Mouse (Mus musculus): ENCODE measurements around the gene Plcb4. TPM values are rescaled to one million over a fixed set of nuclear protein-coding genes. Genes with fewer than 3 reads are reported as not detected.

The Plcb4 gene
- total RNA-seq, 1 experiment, result 24.0 TPM

GRCm38 (mm10) chr2:135775026-135775425, 116.2 kb downstream of the Plcb4 start:
- Histone ChIP-seq H3K27ac (ENCODE audit: insufficient read depth, low read depth, low read length, poor library complexity, severe bottlenecking) (no peak overlapping the region), H3K36me3 (ENCODE audit: control insufficient read depth, insufficient read depth, low read length, poor library complexity, severe bottlenecking) (no peaks in the 10 kb centered on the region), H3K9me3 (ENCODE audit: control insufficient read depth, insufficient read depth, low read depth, low read length) (no peaks in the 10 kb centered on the region), H3K4me3 (ENCODE audit: insufficient read depth in 1 of 2, low read depth in 1 of 2, low read length in 2 of 2, poor library complexity in 1 of 2, severe bottlenecking in 1 of 2) (no peak overlapping the region), H3K9ac (ENCODE audit: insufficient read depth, low read depth, low read length, poor library complexity, severe bottlenecking) (no peak overlapping the region), H3K4me1 (ENCODE audit: control insufficient read depth in 2 of 2, insufficient read depth in 2 of 2, low read length in 2 of 2, poor library complexity in 1 of 2) (peaks cover 0 to 2% of the 10 kb centered on the region in 2 experiments; a peak in 2 of 4 replicates)
- in situ Hi-C loops (cut with MboI; ENCODE audit: low sequenced_read_pairs in 2 of 2, unreplicated experiment in 2 of 2), result no loop called here
- no peak for TF ChIP-seq ZC3H11A (IDR thresholded peaks at IDR 0.05; ENCODE audit: borderline replicate concordance, low read depth, low read length)
- TF ChIP-seq ZNF384 (IDR thresholded peaks at IDR 0.05; ENCODE audit: low read depth, low read length), result no peak
- no peak for TF ChIP-seq MAFK (IDR thresholded peaks at IDR 0.05; ENCODE audit: insufficient read depth, low read depth, low read length)
- no peak for TF ChIP-seq HCFC1 (IDR thresholded peaks at IDR 0.05; ENCODE audit: borderline replicate concordance, insufficient read depth, low read length)
- no peak for TF ChIP-seq CHD2 (IDR thresholded peaks at IDR 0.05; ENCODE audit: low read depth, low read length)
- no peak for DNase-seq (ENCODE audit: low read depth, low spot score)

DNA sequence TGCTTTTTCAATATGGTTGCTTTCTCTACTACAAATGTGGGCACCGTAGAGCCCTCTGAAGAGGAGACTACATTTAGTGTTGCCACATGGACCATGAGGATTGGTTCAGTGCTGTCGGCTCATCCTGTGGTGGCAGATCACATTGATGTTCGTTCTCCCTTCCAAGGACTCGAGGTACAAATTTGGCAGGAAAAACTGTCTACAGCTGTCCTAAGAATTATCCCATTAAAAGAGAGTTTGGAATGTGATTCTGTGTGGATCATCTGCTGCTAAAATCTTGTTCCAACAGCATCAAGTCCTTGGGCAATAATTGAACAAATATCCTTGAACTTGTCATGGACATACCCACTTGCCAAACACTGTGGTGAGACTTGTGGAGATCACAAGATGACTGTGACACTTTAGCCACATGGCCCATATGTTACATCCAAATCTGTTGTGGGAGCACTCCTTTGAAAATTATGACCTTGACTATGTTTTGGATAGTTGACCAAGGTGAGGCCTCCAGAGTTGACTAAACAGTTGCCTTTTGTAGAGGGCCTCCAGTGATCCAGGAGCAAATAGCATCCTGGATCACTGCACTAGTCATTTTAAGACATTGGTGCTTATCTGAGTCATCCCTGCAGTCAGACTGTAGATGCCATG, 117.4 kb downstream of the Plcb4 start:
- Histone ChIP-seq H3K4me1 (ENCODE audit: control insufficient read depth in 2 of 2, insufficient read depth in 2 of 2, low read length in 2 of 2, poor library complexity in 1 of 2) (peaks cover 0 to 2% of the 10 kb centered on the region in 2 experiments; a peak in 1 of 4 replicates), H3K9me3 (ENCODE audit: control insufficient read depth, insufficient read depth, low read depth, low read length) (no peaks in the 10 kb centered on the region), H3K9ac (ENCODE audit: insufficient read depth, low read depth, low read length, poor library complexity, severe bottlenecking) (no peak overlapping the region), H3K27ac (ENCODE audit: insufficient read depth, low read depth, low read length, poor library complexity, severe bottlenecking) (no peak overlapping the region), H3K36me3 (ENCODE audit: control insufficient read depth, insufficient read depth, low read length, poor library complexity, severe bottlenecking) (no peaks in the 10 kb centered on the region), H3K4me3 (ENCODE audit: insufficient read depth in 1 of 2, low read depth in 1 of 2, low read length in 2 of 2, poor library complexity in 1 of 2, severe bottlenecking in 1 of 2) (no peak overlapping the region)
- in situ Hi-C loops (cut with MboI; ENCODE audit: low sequenced_read_pairs in 2 of 2, unreplicated experiment in 2 of 2), result no loop called here
- TF ChIP-seq ZNF384 (IDR thresholded peaks at IDR 0.05; ENCODE audit: low read depth, low read length) (no peak), HCFC1 (IDR thresholded peaks at IDR 0.05; ENCODE audit: borderline replicate concordance, insufficient read depth, low read length) (no peak), ZC3H11A (IDR thresholded peaks at IDR 0.05; ENCODE audit: borderline replicate concordance, low read depth, low read length) (no peak), MAFK (IDR thresholded peaks at IDR 0.05; ENCODE audit: insufficient read depth, low read depth, low read length) (no peak), CHD2 (IDR thresholded peaks at IDR 0.05; ENCODE audit: low read depth, low read length) (no peak)
- no peak for DNase-seq (ENCODE audit: low read depth, low spot score)

- DNase-seq (ENCODE audit: low read depth, low spot score), result no peak
- in situ Hi-C loops (cut with MboI; ENCODE audit: low sequenced_read_pairs in 2 of 2, unreplicated experiment in 2 of 2), result no loop called here
- no peak overlapping the region for H3K27ac ChIP-seq (ENCODE audit: insufficient read depth, low read depth, low read length, poor library complexity, severe bottlenecking)
- no peaks in the 10 kb centered on the region for H3K36me3 ChIP-seq (ENCODE audit: control insufficient read depth, insufficient read depth, low read length, poor library complexity, severe bottlenecking)
- peaks cover 0 to 4% of the 10 kb centered on the region in 2 experiments; a peak in 1 of 4 replicates for H3K4me1 ChIP-seq (ENCODE audit: control insufficient read depth in 2 of 2, insufficient read depth in 2 of 2, low read length in 2 of 2, poor library complexity in 1 of 2)
- H3K9me3 ChIP-seq (ENCODE audit: control insufficient read depth, insufficient read depth, low read depth, low read length), result no peaks in the 10 kb centered on the region
- H3K4me3 ChIP-seq (ENCODE audit: insufficient read depth in 1 of 2, low read depth in 1 of 2, low read length in 2 of 2, poor library complexity in 1 of 2, severe bottlenecking in 1 of 2), result no peak overlapping the region
- TF ChIP-seq HCFC1 (IDR thresholded peaks at IDR 0.05; ENCODE audit: borderline replicate concordance, insufficient read depth, low read length), result no peak
- TF ChIP-seq ZNF384 (IDR thresholded peaks at IDR 0.05; ENCODE audit: low read depth, low read length), result no peak
- no peak overlapping the region for H3K9ac ChIP-seq (ENCODE audit: insufficient read depth, low read depth, low read length, poor library complexity, severe bottlenecking)
These were observed 122.6 kb downstream of the Plcb4 start for GRCm38 (mm10) chr2:135781391-135781790.

DNA sequence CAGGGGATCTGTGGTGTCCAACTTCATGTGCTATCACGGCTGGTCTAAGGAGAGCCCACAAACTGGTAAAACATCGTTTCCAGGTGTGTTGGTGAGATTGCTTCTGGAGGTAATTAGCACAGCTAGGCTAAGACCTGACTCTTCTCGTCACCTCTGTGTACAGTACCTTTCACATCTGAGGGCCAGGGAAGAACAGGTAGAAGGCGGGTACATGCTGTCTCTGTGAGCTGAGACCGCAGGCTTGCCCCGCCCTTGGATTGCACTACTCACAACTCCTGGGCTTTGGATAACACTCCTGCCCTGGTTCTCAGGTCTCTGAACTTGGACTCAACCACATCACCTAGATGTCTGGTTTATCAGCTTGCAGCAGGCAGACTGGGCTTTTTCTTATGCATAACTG, 128.6 kb downstream of the Plcb4 start:
- no peaks in the 10 kb centered on the region for H3K9me3 ChIP-seq (ENCODE audit: control insufficient read depth, insufficient read depth, low read depth, low read length)
- H3K4me1 ChIP-seq (ENCODE audit: control insufficient read depth in 2 of 2, insufficient read depth in 2 of 2, low read length in 2 of 2, poor library complexity in 1 of 2), result no peaks in the 10 kb centered on the region
- H3K36me3 ChIP-seq (ENCODE audit: control insufficient read depth, insufficient read depth, low read length, poor library complexity, severe bottlenecking), result no peaks in the 10 kb centered on the region
- no peak overlapping the region for H3K27ac ChIP-seq (ENCODE audit: insufficient read depth, low read depth, low read length, poor library complexity, severe bottlenecking)
- H3K9ac ChIP-seq (ENCODE audit: insufficient read depth, low read depth, low read length, poor library complexity, severe bottlenecking), result no peak overlapping the region
- TF ChIP-seq HCFC1 (IDR thresholded peaks at IDR 0.05; ENCODE audit: borderline replicate concordance, insufficient read depth, low read length) (no peak), CHD2 (IDR thresholded peaks at IDR 0.05; ENCODE audit: low read depth, low read length) (no peak), MAFK (IDR thresholded peaks at IDR 0.05; ENCODE audit: insufficient read depth, low read depth, low read length) (no peak), ZNF384 (IDR thresholded peaks at IDR 0.05; ENCODE audit: low read depth, low read length) (no peak), ZC3H11A (IDR thresholded peaks at IDR 0.05; ENCODE audit: borderline replicate concordance, low read depth, low read length) (no peak)
- DNase-seq (ENCODE audit: low read depth, low spot score), result no peak
- no peak overlapping the region for H3K4me3 ChIP-seq (ENCODE audit: insufficient read depth in 1 of 2, low read depth in 1 of 2, low read length in 2 of 2, poor library complexity in 1 of 2, severe bottlenecking in 1 of 2)
- in situ Hi-C loops (cut with MboI; ENCODE audit: low sequenced_read_pairs in 2 of 2, unreplicated experiment in 2 of 2), result no loop called here

DNA sequence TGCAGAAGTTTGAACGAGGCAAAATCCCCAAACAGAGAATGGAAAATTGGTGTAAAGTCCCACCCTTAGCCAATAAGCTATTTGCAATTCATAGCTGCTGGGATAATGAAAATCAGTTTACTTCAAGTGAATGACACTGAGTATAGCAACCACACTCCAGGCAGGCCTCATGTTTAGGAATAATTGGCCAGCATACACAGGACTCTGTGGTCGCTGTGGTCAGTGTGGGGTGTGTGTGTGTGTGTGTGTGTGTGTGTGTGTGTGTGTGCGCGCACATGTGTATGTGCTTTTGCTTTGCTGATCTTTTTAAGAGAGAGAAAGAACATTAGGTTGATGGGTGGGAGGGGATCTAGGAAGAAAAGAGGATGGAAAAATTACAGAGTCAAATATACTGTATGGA, 134.1 kb downstream of the Plcb4 start:
- no peak for TF ChIP-seq HCFC1 (IDR thresholded peaks at IDR 0.05; ENCODE audit: borderline replicate concordance, insufficient read depth, low read length)
- no peak for TF ChIP-seq ZC3H11A (IDR thresholded peaks at IDR 0.05; ENCODE audit: borderline replicate concordance, low read depth, low read length)
- TF ChIP-seq ZNF384 (IDR thresholded peaks at IDR 0.05; ENCODE audit: low read depth, low read length), result no peak
- TF ChIP-seq CHD2 (IDR thresholded peaks at IDR 0.05; ENCODE audit: low read depth, low read length), result no peak
- TF ChIP-seq MAFK (IDR thresholded peaks at IDR 0.05; ENCODE audit: insufficient read depth, low read depth, low read length), result no peak
- Histone ChIP-seq H3K4me1 (ENCODE audit: control insufficient read depth in 2 of 2, insufficient read depth in 2 of 2, low read length in 2 of 2, poor library complexity in 1 of 2) (no peaks in the 10 kb centered on the region; a peak in 2 of 4 replicates), H3K9me3 (ENCODE audit: control insufficient read depth, insufficient read depth, low read depth, low read length) (no peaks in the 10 kb centered on the region), H3K4me3 (ENCODE audit: insufficient read depth in 1 of 2, low read depth in 1 of 2, low read length in 2 of 2, poor library complexity in 1 of 2, severe bottlenecking in 1 of 2) (no peak overlapping the region), H3K9ac (ENCODE audit: insufficient read depth, low read depth, low read length, poor library complexity, severe bottlenecking) (no peak overlapping the region), H3K27ac (ENCODE audit: insufficient read depth, low read depth, low read length, poor library complexity, severe bottlenecking) (no peak overlapping the region), H3K36me3 (ENCODE audit: control insufficient read depth, insufficient read depth, low read length, poor library complexity, severe bottlenecking) (no peaks in the 10 kb centered on the region)
- in situ Hi-C loops (cut with MboI; ENCODE audit: low sequenced_read_pairs in 2 of 2, unreplicated experiment in 2 of 2), result no loop called here
- no peak for DNase-seq (ENCODE audit: low read depth, low spot score)
